Mouse (Mus musculus): ENCODE measurements around the gene Plce1.
A peak's percentile ranks its signal among the peaks of the same experiment; 100 is the strongest.

The Plce1 gene

GRCm38 (mm10) chr19:38818766-38819426, 338.0 kb downstream of the Plce1 start, which contains the start of gene Noc3l:
Noc3l (minus strand) TSS chr19:38819237.
- DNase-seq (ENCODE audit: low read depth, low spot score) = peak; percentile 98

- no peak for DNase-seq (ENCODE audit: low read depth, low spot score)
These were observed 338.5 kb downstream of the Plce1 start for GRCm38 (mm10) chr19:38819427-38819802.

GRCm38 (mm10) chr19:38820186-38820804, 339.4 kb downstream of the Plce1 start:
- DNase-seq (ENCODE audit: low read depth, low spot score) = no peak

GRCm38 (mm10) chr19:38833224-38833623, 352.3 kb downstream of the Plce1 start:
- DNase-seq (ENCODE audit: low read depth, low spot score) = no peak

All from R1 (cell line).